Mouse (Mus musculus) forebrain, postnatal 0 days (tissue): ENCODE measurements at regions not wholly inside any gene's neighbourhood (a gene's known extent, or its start where the extent isn't known, plus 50 kb on each side); places are given as distances from the start of the nearest gene placed in this dataset.
"Not testable (repeated sequence)": the region's sequence is repeated elsewhere in the genome, so short reads cannot be mapped to it uniquely, and the experiment has no call there.

Experiments used
- ATAC-seq: fragments of 200-750 bp; cut with Nextera tagmentation; 2 replicates; pipeline ENCODE4 v1.8.0; 2017; ENCODE audit warnings: mild to moderate bottlenecking, moderate library complexity
- DNase-seq: peaks from one replicate; pipeline ENCODE4 v3.0.0-alpha.2; 2015
- H3K27ac ChIP-seq: fragments of 300-500 bp; sonication (generic); 2 replicates; pipeline ENCODE4 v1.5.1; 2014; ENCODE audit warnings: low read depth, mild to moderate bottlenecking, antibody characterized with exemption, low read length, moderate library complexity, mixed read lengths
- H3K27me3 ChIP-seq: fragments of 300-500 bp; sonication (generic); 2 replicates; pipeline ENCODE4 v1.6.1; 2014; ENCODE audit warnings: mild to moderate bottlenecking, low read length, mixed read lengths; ENCODE audit not compliant: insufficient read depth
- H3K36me3 ChIP-seq: fragments of 300-500 bp; sonication (generic); 2 replicates; pipeline ENCODE4 v1.6.1; 2014; ENCODE audit warnings: mild to moderate bottlenecking, moderate library complexity; ENCODE audit not compliant: insufficient read depth
- H3K4me1 ChIP-seq: fragments of 300-500 bp; sonication (generic); 2 replicates; pipeline ENCODE4 v1.6.1; 2014; ENCODE audit warnings: antibody characterized with exemption; ENCODE audit not compliant: insufficient read depth
- H3K4me2 ChIP-seq: fragments of 300-500 bp; sonication (generic); 2 replicates; pipeline ENCODE4 v1.6.1; 2014; ENCODE audit warnings: low read depth, mild to moderate bottlenecking, moderate library complexity
- H3K4me3 ChIP-seq: fragments of 300-500 bp; sonication (generic); 2 replicates; pipeline ENCODE4 v1.5.1; 2014; ENCODE audit warnings: low read depth, low read length, mixed read lengths
- H3K9ac ChIP-seq: fragments of 300-500 bp; sonication (generic); 2 replicates; pipeline ENCODE4 v1.6.1; 2014; ENCODE audit warnings: mild to moderate bottlenecking
- H3K9me3 ChIP-seq: fragments of 300-500 bp; sonication (generic); 2 replicates; pipeline ENCODE4 v1.6.1; 2016; ENCODE audit warnings: low read length
- CTCF ChIP-seq: sonication (generic); IDR thresholded peaks from 2 replicates; pipeline ENCODE4 v1.5.1; 2016; ENCODE audit warnings: antibody characterized with exemption, control low read depth, low read depth
- WGBS: fragments of 180-500 bp; shearing (Covaris S2); extraction: QIAGEN DNeasy Blood & Tissue Kit; methylation state at CpG from one replicate; pipeline ENCODE4 v1.1.7; 2014; 5-methylcytosine and 5-hydroxymethylcytosine counted together

GRCm38 (mm10) chr14:26319821-26320220, 62.1 kb downstream of the Duxbl3 start:
- not testable (repeated sequence) for H3K27ac ChIP-seq, H3K27me3 ChIP-seq, H3K9me3 ChIP-seq, H3K36me3 ChIP-seq, H3K4me1 ChIP-seq, H3K4me2 ChIP-seq, DNase-seq, ATAC-seq, H3K4me3 ChIP-seq, H3K9ac ChIP-seq
- 61% methylated on average over 2 of the region's 2 CpGs for WGBS

- H3K9ac ChIP-seq: no peak overlapping the region
- no peak overlapping the region for H3K27ac ChIP-seq
- H3K4me3 ChIP-seq: no peak overlapping the region
- WGBS: 90% methylated on average over 3 of the region's 3 CpGs
- H3K27me3 ChIP-seq: no peaks in the 10 kb centered on the region
- H3K9me3 ChIP-seq: no peaks in the 10 kb centered on the region
- no peaks in the 10 kb centered on the region for H3K36me3 ChIP-seq
- H3K4me2 ChIP-seq: no peak overlapping the region
- ATAC-seq: no peak
- no peaks in the 10 kb centered on the region for H3K4me1 ChIP-seq
- DNase-seq: no peak
- TF ChIP-seq CTCF: no peak
Measured at GRCm38 (mm10) chr14:26320736-26321135, 63.0 kb downstream of the Duxbl3 start.

- 48% methylated on average over 6 of the region's 6 CpGs for WGBS
Measured at GRCm38 (mm10) chr14:26328562-26328961, 70.8 kb downstream of the Duxbl3 start.

GRCm38 (mm10) chr14:26341111-26341510, 83.3 kb downstream of the Duxbl3 start:
- ATAC-seq (no peak), DNase-seq (no peak)
- TF ChIP-seq CTCF: no peak
- Histone ChIP-seq H3K36me3 (no peaks in the 10 kb centered on the region), H3K27me3 (no peaks in the 10 kb centered on the region), H3K4me3 (no peak overlapping the region), H3K4me2 (no peak overlapping the region), H3K27ac (no peak overlapping the region), H3K9me3 (no peaks in the 10 kb centered on the region), H3K9ac (no peak overlapping the region), H3K4me1 (no peaks in the 10 kb centered on the region)
- WGBS: 84% methylated on average over 5 of the region's 5 CpGs

More at GRCm38 (mm10) chr14:26328562-26328961, 70.8 kb downstream of the Duxbl3 start:
- H3K4me3 ChIP-seq: no peak overlapping the region
- no peaks in the 10 kb centered on the region for H3K4me1 ChIP-seq
- no peaks in the 10 kb centered on the region for H3K36me3 ChIP-seq
- H3K9ac ChIP-seq: no peak overlapping the region
- H3K9me3 ChIP-seq: no peaks in the 10 kb centered on the region
- H3K27ac ChIP-seq: no peak overlapping the region
- TF ChIP-seq CTCF: no peak
- DNase-seq (peak; percentile 58), ATAC-seq (peak; percentile 25; the same call in 1 of the 2 replicates)
- no peak overlapping the region for H3K4me2 ChIP-seq
- no peaks in the 10 kb centered on the region for H3K27me3 ChIP-seq

- no peak for ATAC-seq
- Histone ChIP-seq H3K9me3 (no peaks in the 10 kb centered on the region), H3K9ac (no peak overlapping the region), H3K4me1 (no peaks in the 10 kb centered on the region), H3K27me3 (no peaks in the 10 kb centered on the region), H3K36me3 (no peaks in the 10 kb centered on the region), H3K4me3 (no peak overlapping the region), H3K27ac (no peak overlapping the region), H3K4me2 (no peak overlapping the region)
- 69% methylated on average over 1 of the region's 1 CpGs for WGBS
- TF ChIP-seq CTCF: no peak
- no peak for DNase-seq
Measured at GRCm38 (mm10) chr14:26345227-26345626, 87.5 kb downstream of the Duxbl3 start.

GRCm38 (mm10) chr14:26347296-26347695, 89.5 kb downstream of the Duxbl3 start:
- Histone ChIP-seq H3K4me2 (no peak overlapping the region), H3K27ac (no peak overlapping the region), H3K4me3 (no peak overlapping the region), H3K36me3 (no peaks in the 10 kb centered on the region), H3K9ac (no peak overlapping the region), H3K4me1 (no peaks in the 10 kb centered on the region), H3K9me3 (no peaks in the 10 kb centered on the region), H3K27me3 (no peaks in the 10 kb centered on the region)
- no peak for DNase-seq
- 90% methylated on average over 4 of the region's 4 CpGs for WGBS
- TF ChIP-seq CTCF: no peak
- ATAC-seq: no peak

GRCm38 (mm10) chr14:26352927-26353326, 95.2 kb downstream of the Duxbl3 start:
- no peak overlapping the region for H3K9ac ChIP-seq
- TF ChIP-seq CTCF: no peak
- no peaks in the 10 kb centered on the region for H3K27me3 ChIP-seq
- ATAC-seq (no peak), DNase-seq (no peak)
- H3K9me3 ChIP-seq: no peaks in the 10 kb centered on the region
- WGBS: 56% methylated on average over 1 of the region's 1 CpGs
- no peaks in the 10 kb centered on the region for H3K36me3 ChIP-seq
- H3K4me2 ChIP-seq: no peak overlapping the region
- no peak overlapping the region for H3K4me3 ChIP-seq
- H3K27ac ChIP-seq: no peak overlapping the region
- H3K4me1 ChIP-seq: no peaks in the 10 kb centered on the region

GRCm38 (mm10) chr14:26357242-26357641, 99.5 kb downstream of the Duxbl3 start:
- TF ChIP-seq CTCF: no peak
- H3K4me1 ChIP-seq: no peaks in the 10 kb centered on the region
- WGBS: 63% methylated on average over 6 of the region's 6 CpGs
- no peaks in the 10 kb centered on the region for H3K36me3 ChIP-seq
- H3K9ac ChIP-seq: no peak overlapping the region
- no peaks in the 10 kb centered on the region for H3K27me3 ChIP-seq
- DNase-seq (no peak), ATAC-seq (no peak)
- no peak overlapping the region for H3K27ac ChIP-seq
- H3K4me3 ChIP-seq: no peak overlapping the region
- H3K9me3 ChIP-seq: no peaks in the 10 kb centered on the region
- no peak overlapping the region for H3K4me2 ChIP-seq
